Mouse (Mus musculus) ES-E14 (cell line): ENCODE results near the gene Ccdc93. TPM values are rescaled to one million over a fixed set of nuclear protein-coding genes. Genes with fewer than 3 reads are reported as not detected.

Experiments used
- DNase-seq: peaks from one replicate; pipeline ENCODE4 v3.0.0-alpha.2; 2013; ENCODE audit warnings: low read depth, low spot score
- H3K27ac ChIP-seq: 2 replicates; pipeline ENCODE4 v1.5.1; 2012; ENCODE audit warnings: low read depth, mild to moderate bottlenecking, low read length, moderate library complexity, mixed read lengths; ENCODE audit not compliant: poor library complexity, insufficient read depth, severe bottlenecking
- H3K36me3 ChIP-seq: 2 replicates; pipeline ENCODE4 v1.6.1; 2012; ENCODE audit warnings: mild to moderate bottlenecking, low read length, moderate library complexity, mixed read lengths; ENCODE audit not compliant: control insufficient read depth, poor library complexity, insufficient read depth, severe bottlenecking
- H3K4me1 ChIP-seq, 2 experiments: fragments of 150-350 bp in 1 of 2; sonication (generic) in 1 of 2; 2 replicates each; pipeline ENCODE4 v1.6.1; 2012; ENCODE audit warnings: low read length in 2 of 2, mild to moderate bottlenecking in 1 of 2, mixed read lengths in 1 of 2; ENCODE audit not compliant: control insufficient read depth in 2 of 2, insufficient read depth in 2 of 2, poor library complexity in 1 of 2
- H3K4me3 ChIP-seq, 2 experiments: fragments of 150-350 bp in 1 of 2; sonication (generic) in 1 of 2; 2 replicates each; pipeline ENCODE4 v1.5.1; 2012; ENCODE audit warnings: low read length in 2 of 2, low read depth in 1 of 2, mild to moderate bottlenecking in 1 of 2, mixed read lengths in 1 of 2; ENCODE audit not compliant: insufficient read depth in 1 of 2, poor library complexity in 1 of 2, severe bottlenecking in 1 of 2
- H3K9ac ChIP-seq: 2 replicates; pipeline ENCODE4 v1.6.1; 2012; ENCODE audit warnings: low read depth, mild to moderate bottlenecking, low read length, mixed read lengths; ENCODE audit not compliant: poor library complexity, insufficient read depth, severe bottlenecking
- H3K9me3 ChIP-seq: fragments of 150-350 bp; sonication (generic); 2 replicates; pipeline ENCODE4 v1.6.1; 2012; ENCODE audit warnings: low read depth, mild to moderate bottlenecking, low read length; ENCODE audit not compliant: control insufficient read depth, insufficient read depth
- CHD2 ChIP-seq: IDR thresholded peaks from 2 replicates; pipeline ENCODE4 v1.6.1; 2014; ENCODE audit warnings: mild to moderate bottlenecking, low read depth, low read length, inconsistent platforms
- HCFC1 ChIP-seq: IDR thresholded peaks from 2 replicates; pipeline ENCODE4 v1.6.1; 2012; ENCODE audit warnings: low read length, inconsistent platforms, borderline replicate concordance; ENCODE audit not compliant: insufficient read depth
- MAFK ChIP-seq: IDR thresholded peaks from 2 replicates; pipeline ENCODE4 v1.6.1; 2014; ENCODE audit warnings: mild to moderate bottlenecking, low read depth, low read length, inconsistent platforms; ENCODE audit not compliant: insufficient read depth
- ZC3H11A ChIP-seq: IDR thresholded peaks from 2 replicates; pipeline ENCODE4 v1.6.1; 2012; ENCODE audit warnings: low read depth, mild to moderate bottlenecking, inconsistent platforms, low read length, borderline replicate concordance
- ZNF384 ChIP-seq: IDR thresholded peaks from 2 replicates; pipeline ENCODE4 v1.6.1; 2012; ENCODE audit warnings: low read depth, low read length, inconsistent platforms
- in situ Hi-C, 2 experiments: fragments of 600-800 bp; cut with MboI; formaldehyde crosslinking; loops; one replicate each; pipeline ENCODE4 v1.15.1; 2025; ENCODE audit warnings: low sequenced_read_pairs in 2 of 2, inconsistent platforms in 1 of 2; ENCODE audit not compliant: unreplicated experiment in 2 of 2
- total RNA-seq: library from RNA; depleted of rRNA; stranded (reverse); fragments of 300-350 nt; gene quantifications from 2 replicates; pipeline ENCODE4 v1.2.3, GENCODE M21; 2012

The Ccdc93 gene
- total RNA-seq, 1 experiment, result 11.7 TPM

- H3K4me3 ChIP-seq, result no peak overlapping the region
- H3K9me3 ChIP-seq, result no peaks in the 10 kb centered on the region
- in situ Hi-C loops, result no loop called here
- peak; percentile 61 for DNase-seq
- no peak overlapping the region for H3K27ac ChIP-seq
- no peak for TF ChIP-seq CHD2
- no peak for TF ChIP-seq HCFC1
- no peak for TF ChIP-seq MAFK
- no peak for TF ChIP-seq ZC3H11A
- no peak for TF ChIP-seq ZNF384
- peaks cover 11% of the 10 kb centered on the region; the same call in 1 of the 2 replicates for H3K36me3 ChIP-seq
- no peaks in the 10 kb centered on the region for H3K4me1 ChIP-seq
- H3K9ac ChIP-seq, result no peak overlapping the region
Measured at GRCm38 (mm10) chr1:121440535-121441381, 9.9 kb downstream of the Ccdc93 start.

GRCm38 (mm10) chr1:121444147-121444546, 13.3 kb downstream of the Ccdc93 start:
- H3K4me3 ChIP-seq, result no peak overlapping the region
- H3K36me3 ChIP-seq, result peaks cover 21% of the 10 kb centered on the region; the same call in 1 of the 2 replicates
- no peaks in the 10 kb centered on the region for H3K9me3 ChIP-seq
- H3K9ac ChIP-seq, result no peak overlapping the region
- TF ChIP-seq ZNF384, result no peak
- TF ChIP-seq ZC3H11A, result no peak
- TF ChIP-seq CHD2, result no peak
- no peak for TF ChIP-seq HCFC1
- no peak for TF ChIP-seq MAFK
- H3K27ac ChIP-seq, result no peak overlapping the region
- in situ Hi-C loops, result no loop called here
- DNase-seq, result no peak
- H3K4me1 ChIP-seq, result no peaks in the 10 kb centered on the region

- H3K27ac ChIP-seq, result no peak overlapping the region
- no peaks in the 10 kb centered on the region for H3K4me1 ChIP-seq
- in situ Hi-C loops, result no loop called here
- no peaks in the 10 kb centered on the region for H3K9me3 ChIP-seq
- no peak overlapping the region for H3K4me3 ChIP-seq
- DNase-seq, result no peak
- H3K36me3 ChIP-seq, result peaks cover 21% of the 10 kb centered on the region; the same call in 1 of the 2 replicates
- TF ChIP-seq ZNF384 (no peak), ZC3H11A (no peak), CHD2 (no peak), HCFC1 (no peak)
- no peak overlapping the region for H3K9ac ChIP-seq
Measured at GRCm38 (mm10) chr1:121447216-121447615, 16.4 kb downstream of the Ccdc93 start.

- in situ Hi-C loops, result no loop called here
- Histone ChIP-seq H3K4me1 (no peaks in the 10 kb centered on the region), H3K9ac (no peak overlapping the region), H3K27ac (no peak overlapping the region), H3K36me3 (peaks cover 20% of the 10 kb centered on the region; the same call in 1 of the 2 replicates), H3K4me3 (no peak overlapping the region), H3K9me3 (no peaks in the 10 kb centered on the region)
- DNase-seq, result no peak
- no peak for TF ChIP-seq CHD2
- no peak for TF ChIP-seq ZC3H11A
- TF ChIP-seq HCFC1, result no peak
- no peak for TF ChIP-seq ZNF384
- TF ChIP-seq MAFK, result no peak
Measured at GRCm38 (mm10) chr1:121448166-121448565, 17.3 kb downstream of the Ccdc93 start.
